Mouse (Mus musculus): ENCODE results near the gene Herc6.

GRCm38 (mm10) chr6:57540950-57541498 is 39.8 kb upstream of the Herc6 start:
- TF ChIP-seq CTCF (IDR thresholded peaks at IDR 0.05; ENCODE audit: control insufficient read depth, insufficient read depth, insufficient read length) (no peak), CEBPB (IDR thresholded peaks at IDR 0.05; ENCODE audit: low read depth) (no peak), MYOD1 (IDR thresholded peaks at IDR 0.05; ENCODE audit: control insufficient read depth, insufficient read length, low read depth) (no peak)

All from C2C12 (cell line).